Mouse (Mus musculus) G1E (cell line): Measurements from ENCODE around the gene Fam19a5.

Experiments
- CTCF ChIP-seq: IDR thresholded peaks from 2 replicates; pipeline ENCODE4 v1.5.1; 2012; ENCODE audit warnings: low read depth, low read length, inconsistent platforms, mixed read lengths
- GATA1 ChIP-seq: IDR thresholded peaks from 2 replicates; pipeline ENCODE4 v1.6.1; 2012; ENCODE audit warnings: borderline replicate concordance, low read length, inconsistent platforms, mixed read lengths
- GATA2 ChIP-seq: IDR thresholded peaks from 2 replicates; pipeline ENCODE4 v1.6.1; 2012; ENCODE audit warnings: low read depth, low read length, inconsistent platforms, borderline replicate concordance
- TAL1 ChIP-seq: conservative IDR thresholded peaks from 2 replicates; pipeline ENCODE4 v1.6.1; 2012; ENCODE audit warnings: low read depth, low read length, inconsistent platforms, mixed read lengths

DNA sequence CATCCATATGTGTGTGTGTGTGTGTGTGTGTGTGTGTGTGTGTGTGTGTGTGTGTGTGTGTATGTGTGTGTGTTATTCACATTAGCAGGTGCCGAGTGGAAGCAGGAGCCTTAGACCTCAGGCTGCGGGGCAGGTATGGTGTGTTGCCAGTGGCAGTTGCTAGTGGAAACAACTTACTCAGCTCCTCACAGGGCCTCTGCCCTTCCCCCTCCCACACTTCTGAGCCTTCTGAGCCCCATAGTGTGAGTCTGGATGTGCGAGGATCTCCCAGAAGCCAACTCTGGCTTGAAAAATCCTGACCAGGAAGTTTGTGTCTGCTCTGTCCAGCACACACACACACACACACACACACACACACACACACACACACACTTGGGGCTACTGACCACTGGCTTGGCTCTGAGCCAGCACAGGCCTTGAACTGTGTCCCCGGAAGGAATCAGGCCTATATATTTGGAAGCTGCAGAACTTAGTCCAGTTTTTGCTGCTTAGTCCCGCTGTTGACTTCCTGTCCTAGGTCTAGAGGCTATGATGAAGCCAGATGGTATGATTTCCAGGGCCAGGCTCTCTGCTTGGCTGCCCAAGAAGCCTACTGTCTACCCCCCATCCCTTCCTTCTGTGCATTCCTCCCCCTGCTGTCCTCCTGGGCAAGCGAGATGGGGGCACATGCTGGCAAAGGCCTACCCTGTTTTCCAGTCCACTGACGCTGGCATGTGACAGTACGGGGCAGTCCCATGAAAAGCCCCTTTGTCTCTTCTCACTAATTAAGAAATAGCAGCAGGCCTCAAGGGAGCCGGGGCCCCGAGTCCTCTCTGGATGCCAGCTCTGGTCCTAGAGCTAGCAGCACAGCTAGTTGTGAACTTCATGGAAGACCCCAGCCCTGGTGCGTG is 22.2 kb downstream of the Fam19a5 start:
- TF ChIP-seq GATA1 (no peak), CTCF (no peak), TAL1 (no peak), GATA2 (no peak)
